Comparison of ENCODE assay signal across 9 mouse cellular contexts in genomic region chr13:23698996-23699395, GRCm38 (mm10). TPM values are rescaled to one million over a fixed set of nuclear protein-coding genes. Genes with fewer than 3 reads are reported as not detected.
A peak's percentile ranks its signal among the peaks of the same experiment; 100 is the strongest.
DNase-seq lines count a peak whose midpoint lies in the region; ATAC-seq and TF ChIP-seq lines count a peak whose summit lies in the region.
"Had no signal": no experiment of that assay in that cellular context is flagged by ENCODE, and none has a peak within 500 bp of the region (broad histone marks: within the 10 kb centered on the region; RNA-seq: fewer than 3 reads in every experiment).

No protein-coding gene starts in this region.

- no peak for ATAC-seq in forebrain, embryonic 12.5 days (ENCODE audit: low FRiP score)
- ATAC-seq in neural tube, embryonic 14.5 days (ENCODE audit: low read depth), result no peak

- no peak for DNase-seq in layer of hippocampus, adult 2 months (ENCODE audit: low spot score in 2 of 2)
- DNase-seq in layer of hippocampus, postnatal 10 days (ENCODE audit: low spot score in 2 of 2), result no peak
- DNase-seq in limb, embryonic 10.5 days (ENCODE audit: low spot score), result no peak
- no peak for DNase-seq in adrenal gland, adult 8-10 months
- no peak for DNase-seq in layer of hippocampus, postnatal 36 days
- no peak for DNase-seq in embryo, embryonic 11 days

- no peaks in the 10 kb centered on the region for H3K9me3 ChIP-seq in forebrain, embryonic 12.5 days
- no peaks in the 10 kb centered on the region for H3K9me3 ChIP-seq in limb, embryonic 10.5 days (replicated peaks)
- no peaks in the 10 kb centered on the region for H3K9me3 ChIP-seq in neural tube, embryonic 14.5 days (ENCODE audit: control insufficient read depth, low read length)

- H3K27me3 ChIP-seq in forebrain, embryonic 12.5 days, result no peaks in the 10 kb centered on the region
- no peaks in the 10 kb centered on the region for H3K27me3 ChIP-seq in limb, embryonic 10.5 days (ENCODE audit: low read depth, poor library complexity, severe bottlenecking)
- no peaks in the 10 kb centered on the region for H3K27me3 ChIP-seq in neural tube, embryonic 14.5 days (ENCODE audit: control insufficient read depth, insufficient read depth, low read length)

- H3K36me3 ChIP-seq in forebrain, embryonic 12.5 days (replicated peaks), result no peaks in the 10 kb centered on the region
- no peaks in the 10 kb centered on the region for H3K36me3 ChIP-seq in limb, embryonic 10.5 days
- no peaks in the 10 kb centered on the region for H3K36me3 ChIP-seq in neural tube, embryonic 14.5 days (ENCODE audit: control insufficient read depth, insufficient read depth, low read length)

- H3K4me3 ChIP-seq in layer of hippocampus, adult 2 months, result peak overlapping the region; percentile 45; the same call in 1 of the 2 replicates
- no peak overlapping the region for H3K4me3 ChIP-seq in forebrain, embryonic 12.5 days (replicated peaks)
- peak overlapping the region; percentile 56 for H3K4me3 ChIP-seq in limb, embryonic 10.5 days
- H3K4me3 ChIP-seq in neural tube, embryonic 14.5 days (ENCODE audit: low read depth, low read length), result peak overlapping the region; percentile 11; the same call in 1 of the 2 replicates

- H3K4me2 ChIP-seq in forebrain, embryonic 12.5 days, result peak overlapping the region; percentile 73
- 0 out of 2 replicates have a peak overlapping the region, but pooled peaks have one; percentile 63 for H3K4me2 ChIP-seq in neural tube, embryonic 14.5 days (ENCODE audit: low read depth, low read length)

- 0 out of 2 replicates have a peak, but pooled peaks cover 9% of the 10 kb centered on the region for H3K4me1 ChIP-seq in forebrain, embryonic 12.5 days
- peaks cover 25% of the 10 kb centered on the region for H3K4me1 ChIP-seq in limb, embryonic 10.5 days
- H3K4me1 ChIP-seq in neural tube, embryonic 14.5 days (ENCODE audit: control insufficient read depth, insufficient read depth, low read length), result peaks cover 3% of the 10 kb centered on the region; the same call in 1 of the 2 replicates

- TF ChIP-seq CTCF in layer of hippocampus, adult 2 months (conservative IDR thresholded peaks at IDR 0.05), result no peak

- H3K9ac ChIP-seq in forebrain, embryonic 12.5 days, result no peak overlapping the region
- no peak overlapping the region for H3K9ac ChIP-seq in neural tube, embryonic 14.5 days (replicated peaks; ENCODE audit: low read depth, low read length)

- H3K27ac ChIP-seq in layer of hippocampus, adult 2 months, result peak overlapping the region; percentile 63; the same call in 1 of the 2 replicates
- H3K27ac ChIP-seq in forebrain, embryonic 12.5 days, result peak overlapping the region; percentile 96
- peak overlapping the region; percentile 88 for H3K27ac ChIP-seq in limb, embryonic 10.5 days
- H3K27ac ChIP-seq in neural tube, embryonic 14.5 days (ENCODE audit: low read depth, low read length), result peak overlapping the region; percentile 84; the same call in 1 of the 2 replicates

- WGBS in forebrain, embryonic 12.5 days, result 49% methylated on average over 6 of the region's 6 CpGs
- WGBS in limb, embryonic 10.5 days, result 81% methylated on average over 6 of the region's 6 CpGs
- WGBS in neural tube, embryonic 14.5 days, result 81% methylated on average over 6 of the region's 6 CpGs

RNA-seq across cellular contexts. Expression of gene Hist1h4c, which starts 0.7 kb away (rescaled TPM):
- 100 to 1,000 TPM; 108 to 115 TPM for total RNA-seq in layer of hippocampus, adult 2 months (2021)
- 100 to 1,000 TPM; 102 to 111 TPM for total RNA-seq in layer of hippocampus, postnatal 10 days (2021)
- polyA plus RNA-seq in forebrain, embryonic 12.5 days (2016; fragmentation: Nextera tagmentation; extraction: Ambion mirVana), result 6.1 and 9.8 TPM in 2 replicates
- polyA plus RNA-seq in limb, embryonic 10.5 days (2016; fragmentation: Nextera tagmentation; extraction: Ambion mirVana), result 6.4 and 6.5 TPM in 2 replicates
- polyA plus RNA-seq in neural tube, embryonic 14.5 days (2014; fragmentation: Nextera tagmentation; extraction: Ambion mirVana), result 2.1 and 3.5 TPM in 2 replicates
- total RNA-seq in adrenal gland, adult 8-10 months (2022), result 10 to 100 TPM; 71.9 to 93.9 (median 88.6) TPM
- total RNA-seq in layer of hippocampus, postnatal 36 days (2021), result 10 to 100 TPM; 95.4 to 98.7 TPM

RNA-seq across cellular contexts. Expression of gene Hist1h1t, which starts 3.4 kb away (rescaled TPM):
- not detected for total RNA-seq in layer of hippocampus, adult 2 months (2021)
- total RNA-seq in layer of hippocampus, postnatal 10 days (2021), result not detected
- polyA plus RNA-seq in forebrain, embryonic 12.5 days (2016; fragmentation: Nextera tagmentation; extraction: Ambion mirVana), result not detected in 2 replicates
- 0.26 TPM in 1 of 2 replicates, not detected in the other for polyA plus RNA-seq in limb, embryonic 10.5 days (2016; fragmentation: Nextera tagmentation; extraction: Ambion mirVana)
- polyA plus RNA-seq in neural tube, embryonic 14.5 days (2014; fragmentation: Nextera tagmentation; extraction: Ambion mirVana), result not detected in 2 replicates
- under 1 TPM in 1 of 4 experiments, not detected in 3; 0.26 TPM for total RNA-seq in adrenal gland, adult 8-10 months (2022)
- not detected for total RNA-seq in layer of hippocampus, postnatal 36 days (2021)
- total RNA-seq: liver, adult 2 months had no signal
- polyA plus RNA-seq: liver, adult 2 months had no signal

RNA-seq across cellular contexts. Expression of gene Hfe, which starts 11.7 kb away (rescaled TPM):
- 1 to 10 TPM; 3.2 to 3.6 TPM for total RNA-seq in layer of hippocampus, adult 2 months (2021)
- 1 to 10 TPM; 3.4 to 5.9 TPM for total RNA-seq in layer of hippocampus, postnatal 10 days (2021)
- polyA plus RNA-seq in forebrain, embryonic 12.5 days (2016; fragmentation: Nextera tagmentation; extraction: Ambion mirVana), result 2.0 and 2.5 TPM in 2 replicates
- polyA plus RNA-seq in limb, embryonic 10.5 days (2016; fragmentation: Nextera tagmentation; extraction: Ambion mirVana), result 1.6 and 2.0 TPM in 2 replicates
- polyA plus RNA-seq in neural tube, embryonic 14.5 days (2014; fragmentation: Nextera tagmentation; extraction: Ambion mirVana), result 2.4 and 4.7 TPM in 2 replicates
- total RNA-seq in adrenal gland, adult 8-10 months (2022), result 10 to 100 TPM; 27.4 to 41.7 (median 33.5) TPM
- total RNA-seq in layer of hippocampus, postnatal 36 days (2021), result 1 to 10 TPM; 1.7 to 3.0 TPM

RNA-seq across cellular contexts. Expression of gene Hist1h2bc, which starts 15.0 kb away (rescaled TPM):
- 10 to 100 TPM; 45.1 to 50.2 TPM for total RNA-seq in layer of hippocampus, adult 2 months (2021)
- 10 to 100 TPM; 27.9 to 28.0 TPM for total RNA-seq in layer of hippocampus, postnatal 10 days (2021)
- 34.6 and 36.5 TPM in 2 replicates for polyA plus RNA-seq in forebrain, embryonic 12.5 days (2016; fragmentation: Nextera tagmentation; extraction: Ambion mirVana)
- polyA plus RNA-seq in limb, embryonic 10.5 days (2016; fragmentation: Nextera tagmentation; extraction: Ambion mirVana), result 16.9 and 17.0 TPM in 2 replicates
- 11.6 and 20.8 TPM in 2 replicates for polyA plus RNA-seq in neural tube, embryonic 14.5 days (2014; fragmentation: Nextera tagmentation; extraction: Ambion mirVana)
- total RNA-seq in adrenal gland, adult 8-10 months (2022), result 100 to 1,000 TPM; 105 to 176 (median 135) TPM
- 10 to 100 TPM; 50.8 to 57.7 TPM for total RNA-seq in layer of hippocampus, postnatal 36 days (2021)

RNA-seq across cellular contexts. Expression of gene Hist1h2ac, which starts 15.2 kb away (rescaled TPM):
- total RNA-seq in layer of hippocampus, adult 2 months (2021), result 1 to 10 TPM; 2.9 to 4.0 TPM
- total RNA-seq in layer of hippocampus, postnatal 10 days (2021), result 1 to 10 TPM; 2.6 to 3.3 TPM
- 1.4 and 1.6 TPM in 2 replicates for polyA plus RNA-seq in forebrain, embryonic 12.5 days (2016; fragmentation: Nextera tagmentation; extraction: Ambion mirVana)
- 0.60 and 0.98 TPM in 2 replicates for polyA plus RNA-seq in limb, embryonic 10.5 days (2016; fragmentation: Nextera tagmentation; extraction: Ambion mirVana)
- polyA plus RNA-seq in neural tube, embryonic 14.5 days (2014; fragmentation: Nextera tagmentation; extraction: Ambion mirVana), result 0.17 and 0.41 TPM in 2 replicates
- 1 to 10 TPM; 1.8 to 3.2 (median 2.3) TPM for total RNA-seq in adrenal gland, adult 8-10 months (2022)
- 1 to 10 TPM; 2.7 to 3.5 TPM for total RNA-seq in layer of hippocampus, postnatal 36 days (2021)

Comparison
In these comparisons a context has a peak if more than half of its experiments do, and no peak if none do; other contexts are left out.
1. RNA of gene Hfe, which starts 11.7 kb away (total RNA-seq): 27.4 to 41.7 TPM in adrenal gland, adult 8-10 months; 3.4 to 5.9 TPM in layer of hippocampus, postnatal 10 days, 3.2 to 3.6 TPM in layer of hippocampus, adult 2 months and 1.7 to 3.0 TPM in layer of hippocampus, postnatal 36 days; every median in the first group is over 4 times any median in the second.
2. Peak in every context shown above with its lines, with median percentiles within 50 percentile points of each other: H3K27ac ChIP-seq.